Mouse (Mus musculus) kidney, adult 2 months (tissue): ENCODE data around the gene Plekho2.

Source experiments
- CTCF ChIP-seq: fragments of 200-500 bp; conservative IDR thresholded peaks from 2 replicates; pipeline ENCODE4 v1.5.1; 2011; ENCODE audit warnings: low read depth, mild to moderate bottlenecking, control low read depth, low read length, moderate library complexity, mixed read lengths; ENCODE audit not compliant: insufficient read depth, insufficient read length
- POLR2A ChIP-seq: fragments of 200-500 bp; IDR thresholded peaks from one replicate; pipeline ENCODE4 v1.6.1; 2011; ENCODE audit warnings: low read depth, low read length, control low read depth

- TF ChIP-seq POLR2A (no peak), CTCF (no peak)
Observed at GRCm38 (mm10) chr9:65600951-65601350, 21.1 kb upstream of the Plekho2 start.
